Mouse (Mus musculus) liver, postnatal 0 days (tissue): ENCODE data around the gene Mcm10. TPM values are rescaled to one million over a fixed set of nuclear protein-coding genes. Genes with fewer than 3 reads are reported as not detected.
A peak's percentile ranks its signal among the peaks of the same experiment; 100 is the strongest.

Experiments used
- ATAC-seq: fragments of 200-750 bp; cut with Nextera tagmentation; 2 replicates; pipeline ENCODE4 v1.8.0; 2017; ENCODE audit warnings: mild to moderate bottlenecking, moderate library complexity
- DNase-seq: peaks from one replicate; pipeline ENCODE4 v3.0.0-alpha.2; 2016
- H3K27ac ChIP-seq: fragments of 300-500 bp; sonication (generic); 2 replicates; pipeline ENCODE4 v1.5.1; 2014; ENCODE audit warnings: antibody characterized with exemption, moderate library complexity, mild to moderate bottlenecking, low read depth
- H3K27me3 ChIP-seq: fragments of 300-500 bp; sonication (generic); 2 replicates; pipeline ENCODE4 v1.6.1; 2014; ENCODE audit warnings: low read length, control low read depth, mixed read lengths; ENCODE audit not compliant: insufficient read depth
- H3K36me3 ChIP-seq: fragments of 300-500 bp; sonication (generic); replicated peaks from 2 replicates; pipeline ENCODE4 v1.6.1; 2014; ENCODE audit warnings: mild to moderate bottlenecking, control low read depth, low read length, moderate library complexity, mixed read lengths; ENCODE audit not compliant: insufficient read depth
- H3K4me1 ChIP-seq: fragments of 300-500 bp; sonication (generic); 2 replicates; pipeline ENCODE4 v1.6.1; 2014; ENCODE audit warnings: antibody characterized with exemption, mild to moderate bottlenecking, control low read depth; ENCODE audit not compliant: insufficient read depth
- H3K4me2 ChIP-seq: fragments of 300-500 bp; sonication (generic); 2 replicates; pipeline ENCODE4 v1.6.1; 2014; ENCODE audit warnings: low read depth, mild to moderate bottlenecking, low read length, moderate library complexity, mixed read lengths
- H3K4me3 ChIP-seq: fragments of 300-500 bp; sonication (generic); 2 replicates; pipeline ENCODE4 v1.5.1; 2014; ENCODE audit warnings: low read depth, low read length
- H3K9ac ChIP-seq: fragments of 300-500 bp; sonication (generic); replicated peaks from 2 replicates; pipeline ENCODE4 v1.6.1; 2014; ENCODE audit warnings: mild to moderate bottlenecking, moderate library complexity
- H3K9me3 ChIP-seq: fragments of 300-500 bp; sonication (generic); 2 replicates; pipeline ENCODE4 v1.6.1; 2016; ENCODE audit warnings: mild to moderate bottlenecking, control low read depth, low read length, mixed read lengths
- CTCF ChIP-seq: sonication (generic); IDR thresholded peaks from 2 replicates; pipeline ENCODE4 v1.5.1; 2016; ENCODE audit warnings: antibody characterized with exemption, low read depth
- EP300 ChIP-seq: IDR thresholded peaks from 2 replicates; pipeline ENCODE4 v1.6.1; 2016; ENCODE audit warnings: antibody characterized with exemption, low read depth, mild to moderate bottlenecking
- WGBS: fragments of 180-500 bp; shearing (Covaris S2); extraction: QIAGEN DNeasy Blood & Tissue Kit; methylation state at CpG from one replicate; pipeline ENCODE4 v1.1.7; 2014; ENCODE audit not compliant: insufficient replicate concordance; 5-methylcytosine and 5-hydroxymethylcytosine counted together
- polyA plus RNA-seq: library from polyadenylated mRNA; unstranded; fragments of >200 nt; fragmentation: Nextera tagmentation; extraction: Ambion mirVana; gene quantifications from 2 replicates; pipeline ENCODE4 v1.2.1, GENCODE M21; 2015

Gene Mcm10
- polyA plus RNA-seq, 1 experiment from 2014 or later: 12.2 TPM

- 77% methylated on average over 6 of the region's 6 CpGs for WGBS
- peak; percentile 95 for ATAC-seq
- H3K4me1 ChIP-seq: peaks cover 6% of the 10 kb centered on the region; the same call in 1 of the 2 replicates
- no peaks in the 10 kb centered on the region for H3K9me3 ChIP-seq
- H3K36me3 ChIP-seq: peaks cover 55% of the 10 kb centered on the region
- H3K9ac ChIP-seq: no peak overlapping the region
- peak overlapping the region; percentile 88 for H3K27ac ChIP-seq
- peak; percentile 52 for DNase-seq
- TF ChIP-seq CTCF: no peak
- TF ChIP-seq EP300: peak; percentile 58
- no peaks in the 10 kb centered on the region for H3K27me3 ChIP-seq
- no peak overlapping the region for H3K4me2 ChIP-seq
- no peak overlapping the region for H3K4me3 ChIP-seq
These were observed 16.2 kb downstream of the Mcm10 start for GRCm38 (mm10) chr2:4996421-4996824.

GRCm38 (mm10) chr2:4995646-4996045, 16.9 kb downstream of the Mcm10 start:
- Histone ChIP-seq H3K27ac (peak overlapping the region; percentile 46; the same call in 1 of the 2 replicates), H3K4me3 (no peak overlapping the region), H3K36me3 (peaks cover 55% of the 10 kb centered on the region), H3K4me2 (no peak overlapping the region), H3K4me1 (peaks cover 6% of the 10 kb centered on the region; the same call in 1 of the 2 replicates), H3K9ac (no peak overlapping the region), H3K27me3 (no peaks in the 10 kb centered on the region), H3K9me3 (no peaks in the 10 kb centered on the region)
- WGBS: 76% methylated on average over 11 of the region's 11 CpGs
- TF ChIP-seq CTCF (no peak), EP300 (no peak)
- ATAC-seq (peak; percentile 8; the same call in 1 of the 2 replicates), DNase-seq (no peak)

- ATAC-seq (no peak), DNase-seq (no peak)
- H3K9me3 ChIP-seq: no peaks in the 10 kb centered on the region
- H3K36me3 ChIP-seq: peaks cover 60% of the 10 kb centered on the region
- H3K4me3 ChIP-seq: no peak overlapping the region
- H3K4me2 ChIP-seq: no peak overlapping the region
- no peak overlapping the region for H3K27ac ChIP-seq
- H3K27me3 ChIP-seq: no peaks in the 10 kb centered on the region
- no peak for TF ChIP-seq CTCF
- TF ChIP-seq EP300: no peak
- H3K4me1 ChIP-seq: peaks cover 6% of the 10 kb centered on the region; the same call in 1 of the 2 replicates
- WGBS: 92% methylated on average over 4 of the region's 4 CpGs
- H3K9ac ChIP-seq: no peak overlapping the region
These were observed 18.2 kb downstream of the Mcm10 start for GRCm38 (mm10) chr2:4994436-4994835.

GRCm38 (mm10) chr2:4993584-4993983, 19.0 kb downstream of the Mcm10 start:
- peaks cover 6% of the 10 kb centered on the region; the same call in 1 of the 2 replicates for H3K4me1 ChIP-seq
- 92% methylated on average over 11 of the region's 11 CpGs for WGBS
- no peak overlapping the region for H3K27ac ChIP-seq
- DNase-seq: no peak
- no peak overlapping the region for H3K4me2 ChIP-seq
- no peak overlapping the region for H3K4me3 ChIP-seq
- no peaks in the 10 kb centered on the region for H3K9me3 ChIP-seq
- H3K27me3 ChIP-seq: no peaks in the 10 kb centered on the region
- no peak overlapping the region for H3K9ac ChIP-seq
- peaks cover 55% of the 10 kb centered on the region for H3K36me3 ChIP-seq
- no peak for TF ChIP-seq EP300
- TF ChIP-seq CTCF: no peak
- ATAC-seq: no peak

DNA sequence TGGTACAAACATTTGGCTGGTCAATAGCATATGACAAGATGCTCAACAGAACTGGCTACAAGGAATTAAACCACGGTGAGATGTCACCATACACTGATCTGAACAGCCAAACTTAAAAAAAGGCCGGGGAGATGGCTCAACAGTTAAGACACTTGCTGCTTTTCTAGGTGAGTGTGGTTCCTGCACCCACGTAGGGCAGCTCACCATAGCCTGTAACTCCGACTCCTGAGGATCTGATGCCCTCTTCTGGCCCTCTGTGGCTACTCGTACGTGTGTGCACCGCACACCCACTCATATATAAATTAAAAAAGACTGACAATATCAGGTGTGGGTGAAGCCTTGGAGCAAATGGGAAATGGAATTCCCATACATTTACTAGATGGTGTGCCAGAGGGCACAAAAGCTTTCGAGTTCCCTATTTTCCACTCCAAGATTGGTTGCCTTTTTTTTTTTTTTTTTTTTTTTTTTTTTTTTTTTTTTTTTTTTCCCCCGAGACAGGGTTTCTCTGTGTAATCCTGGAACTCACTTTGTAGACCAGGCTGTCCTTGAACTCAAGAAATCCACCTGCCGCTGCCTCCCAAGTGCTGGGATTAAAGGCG, 23.7 kb downstream of the Mcm10 start:
- 0 out of 2 replicates have a peak, but pooled peaks cover 3% of the 10 kb centered on the region for H3K4me1 ChIP-seq
- no peak overlapping the region for H3K27ac ChIP-seq
- peaks cover 32% of the 10 kb centered on the region for H3K36me3 ChIP-seq
- H3K4me3 ChIP-seq: no peak overlapping the region
- H3K9me3 ChIP-seq: no peaks in the 10 kb centered on the region
- no peaks in the 10 kb centered on the region for H3K27me3 ChIP-seq
- no peak overlapping the region for H3K4me2 ChIP-seq
- H3K9ac ChIP-seq: no peak overlapping the region
- ATAC-seq: 0 out of 2 replicates have a peak, but pooled peaks have one; percentile 44
- no peak for DNase-seq
- 79% methylated on average over 11 of the region's 11 CpGs for WGBS
- TF ChIP-seq EP300 (no peak), CTCF (peak; percentile 43; the same call in 1 of the 2 replicates)

DNA sequence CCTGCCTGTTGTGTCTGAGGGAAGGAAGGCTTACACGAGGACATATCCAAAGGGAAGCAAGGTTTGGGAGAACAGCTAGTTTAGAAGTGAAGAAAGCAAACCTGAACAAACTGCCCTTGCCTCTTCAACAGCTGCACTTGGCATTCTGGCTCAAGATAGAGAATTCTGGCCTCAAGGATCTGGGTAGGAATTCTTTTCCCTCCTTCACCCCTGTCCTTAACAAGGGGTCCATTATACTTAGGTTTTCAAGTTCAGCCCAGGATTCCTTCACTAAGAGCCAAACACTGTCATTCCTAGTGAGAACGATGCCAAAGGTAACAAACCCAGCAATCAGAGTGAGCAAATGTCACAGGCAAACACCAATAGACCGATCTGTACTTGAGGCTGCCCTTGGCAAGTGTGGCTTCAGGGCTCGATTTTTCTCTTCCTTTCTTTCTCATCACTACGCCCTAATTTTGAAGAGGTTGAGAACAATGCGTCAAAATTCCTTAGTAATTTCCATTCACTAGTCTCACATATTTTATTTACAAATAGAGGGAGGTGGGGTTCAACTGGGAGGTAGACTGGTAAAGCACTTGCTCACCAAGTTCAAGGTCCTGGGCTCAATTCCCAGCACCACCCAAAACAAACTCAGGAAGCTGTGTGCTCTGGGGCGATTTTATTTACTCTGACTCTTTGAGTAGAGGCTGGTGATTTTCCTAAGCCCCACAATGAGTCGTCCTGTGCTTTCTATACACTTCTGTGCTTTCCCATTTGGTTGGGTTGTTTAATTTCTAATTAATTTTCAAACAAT, 25.0 kb downstream of the Mcm10 start:
- H3K27me3 ChIP-seq: no peaks in the 10 kb centered on the region
- DNase-seq: no peak
- TF ChIP-seq EP300 (no peak), CTCF (no peak)
- 75% methylated on average over 8 of the region's 8 CpGs for WGBS
- no peak overlapping the region for H3K27ac ChIP-seq
- no peak for ATAC-seq
- no peaks in the 10 kb centered on the region for H3K9me3 ChIP-seq
- peaks cover 22% of the 10 kb centered on the region for H3K36me3 ChIP-seq
- H3K4me3 ChIP-seq: no peak overlapping the region
- H3K4me2 ChIP-seq: no peak overlapping the region
- H3K4me1 ChIP-seq: 0 out of 2 replicates have a peak, but pooled peaks cover 3% of the 10 kb centered on the region
- no peak overlapping the region for H3K9ac ChIP-seq
